Mouse (Mus musculus) lung, embryonic 16.5 days (tissue): Measurements from ENCODE around the gene Pld1. TPM values are rescaled to one million over a fixed set of nuclear protein-coding genes. Genes with fewer than 3 reads are reported as not detected.

Source experiments
- ATAC-seq: fragments of 200-750 bp; cut with Nextera tagmentation; 2 replicates; pipeline ENCODE4 v1.8.0; 2017; ENCODE audit warnings: low read depth, mild to moderate bottlenecking, moderate library complexity
- H3K27ac ChIP-seq: fragments of 300-500 bp; sonication (generic); 2 replicates; pipeline ENCODE4 v1.5.1; 2014; ENCODE audit warnings: mild to moderate bottlenecking, control low read depth, low read length
- H3K27me3 ChIP-seq: fragments of 300-500 bp; sonication (generic); 2 replicates; pipeline ENCODE4 v1.6.1; 2014; ENCODE audit warnings: low read depth, low read length, mixed read lengths; ENCODE audit not compliant: control insufficient read depth, insufficient read depth
- H3K36me3 ChIP-seq: fragments of 300-500 bp; sonication (generic); 2 replicates; pipeline ENCODE4 v1.6.1; 2014; ENCODE audit warnings: low read length; ENCODE audit not compliant: control insufficient read depth, insufficient read depth
- H3K4me1 ChIP-seq: fragments of 300-500 bp; sonication (generic); replicated peaks from 2 replicates; pipeline ENCODE4 v1.6.1; 2014; ENCODE audit warnings: low read length, mixed read lengths; ENCODE audit not compliant: control insufficient read depth, insufficient read depth
- H3K4me2 ChIP-seq: fragments of 300-500 bp; sonication (generic); 2 replicates; pipeline ENCODE4 v1.6.1; 2014; ENCODE audit warnings: low read depth, low read length, control low read depth
- H3K4me3 ChIP-seq: fragments of 300-500 bp; sonication (generic); 2 replicates; pipeline ENCODE4 v1.5.1; 2014; ENCODE audit warnings: mild to moderate bottlenecking, low read length, control low read depth
- H3K9ac ChIP-seq: fragments of 300-500 bp; sonication (generic); 2 replicates; pipeline ENCODE4 v1.6.1; 2014; ENCODE audit warnings: low read length, control low read depth
- H3K9me3 ChIP-seq: fragments of 300-500 bp; sonication (generic); 2 replicates; pipeline ENCODE4 v1.6.1; 2016; ENCODE audit warnings: low read length; ENCODE audit not compliant: control insufficient read depth
- WGBS: fragments of 180-500 bp; shearing (Covaris S2); extraction: QIAGEN DNeasy Blood & Tissue Kit; methylation state at CpG from one replicate; pipeline ENCODE4 v1.1.7; 2014; 5-methylcytosine and 5-hydroxymethylcytosine counted together
- polyA plus RNA-seq: library from polyadenylated mRNA; unstranded; fragments of >200 nt; fragmentation: Nextera tagmentation; extraction: Ambion mirVana; gene quantifications from 2 replicates; pipeline ENCODE4 v1.2.1, GENCODE M21; 2015

Pld1 gene
- polyA plus RNA-seq, 1 experiment from 2014 or later: 11.5 TPM

GRCm38 (mm10) chr3:27959221-27959620, 20.7 kb downstream of the Pld1 start:
- no peak overlapping the region for H3K4me3 ChIP-seq
- no peak for ATAC-seq
- no peaks in the 10 kb centered on the region for H3K27me3 ChIP-seq
- no peaks in the 10 kb centered on the region for H3K4me1 ChIP-seq
- H3K27ac ChIP-seq: no peak overlapping the region
- 84% methylated on average over 6 of the region's 6 CpGs for WGBS
- H3K4me2 ChIP-seq: no peak overlapping the region
- no peaks in the 10 kb centered on the region for H3K36me3 ChIP-seq
- H3K9ac ChIP-seq: no peak overlapping the region
- no peaks in the 10 kb centered on the region for H3K9me3 ChIP-seq

- H3K27ac ChIP-seq: no peak overlapping the region
- H3K9me3 ChIP-seq: no peaks in the 10 kb centered on the region
- no peaks in the 10 kb centered on the region for H3K36me3 ChIP-seq
- H3K4me1 ChIP-seq: no peaks in the 10 kb centered on the region
- no peak for ATAC-seq
- WGBS: 71% methylated on average over 3 of the region's 3 CpGs
- H3K9ac ChIP-seq: no peak overlapping the region
- H3K4me2 ChIP-seq: no peak overlapping the region
- H3K27me3 ChIP-seq: no peaks in the 10 kb centered on the region
- H3K4me3 ChIP-seq: no peak overlapping the region
Measured at GRCm38 (mm10) chr3:27961162-27961561, 22.7 kb downstream of the Pld1 start.

GRCm38 (mm10) chr3:27963795-27964201, 25.3 kb downstream of the Pld1 start:
- H3K9me3 ChIP-seq: no peaks in the 10 kb centered on the region
- no peaks in the 10 kb centered on the region for H3K27me3 ChIP-seq
- 31% methylated on average over 6 of the region's 6 CpGs for WGBS

GRCm38 (mm10) chr3:27968671-27969070, 30.2 kb downstream of the Pld1 start:
- no peaks in the 10 kb centered on the region for H3K36me3 ChIP-seq
- no peaks in the 10 kb centered on the region for H3K27me3 ChIP-seq
- H3K9me3 ChIP-seq: no peaks in the 10 kb centered on the region
- no peak overlapping the region for H3K4me3 ChIP-seq
- ATAC-seq: no peak
- no peak overlapping the region for H3K4me2 ChIP-seq
- H3K27ac ChIP-seq: no peak overlapping the region
- no peak overlapping the region for H3K9ac ChIP-seq
- H3K4me1 ChIP-seq: no peaks in the 10 kb centered on the region
- WGBS: 84% methylated on average over 8 of the region's 8 CpGs

More at GRCm38 (mm10) chr3:27963795-27964201, 25.3 kb downstream of the Pld1 start:
- no peaks in the 10 kb centered on the region for H3K4me1 ChIP-seq
- H3K4me2 ChIP-seq: no peak overlapping the region
- 0 out of 2 replicates have a peak, but pooled peaks have one; percentile 28 for ATAC-seq
- H3K9ac ChIP-seq: no peak overlapping the region
- H3K4me3 ChIP-seq: no peak overlapping the region
- no peak overlapping the region for H3K27ac ChIP-seq
- no peaks in the 10 kb centered on the region for H3K36me3 ChIP-seq

GRCm38 (mm10) chr3:27973936-27974335, 35.4 kb downstream of the Pld1 start:
- ATAC-seq: no peak
- WGBS: 85% methylated on average over 7 of the region's 7 CpGs
- H3K27me3 ChIP-seq: no peaks in the 10 kb centered on the region

GRCm38 (mm10) chr3:27974981-27975380, 36.5 kb downstream of the Pld1 start:
- Histone ChIP-seq H3K27me3 (no peaks in the 10 kb centered on the region), H3K27ac (no peak overlapping the region), H3K4me2 (no peak overlapping the region), H3K9me3 (no peaks in the 10 kb centered on the region), H3K4me3 (no peak overlapping the region), H3K9ac (no peak overlapping the region), H3K4me1 (peaks cover 3% of the 10 kb centered on the region; the same call in 1 of the 2 replicates), H3K36me3 (no peaks in the 10 kb centered on the region)
- no peak for ATAC-seq
- 92% methylated on average over 3 of the region's 3 CpGs for WGBS

More at GRCm38 (mm10) chr3:27973936-27974335, 35.4 kb downstream of the Pld1 start:
- no peak overlapping the region for H3K4me3 ChIP-seq
- no peak overlapping the region for H3K4me2 ChIP-seq
- peaks cover 3% of the 10 kb centered on the region; the same call in 1 of the 2 replicates for H3K4me1 ChIP-seq
- no peak overlapping the region for H3K9ac ChIP-seq
- H3K36me3 ChIP-seq: no peaks in the 10 kb centered on the region
- no peak overlapping the region for H3K27ac ChIP-seq
- no peaks in the 10 kb centered on the region for H3K9me3 ChIP-seq

GRCm38 (mm10) chr3:27976931-27977544, 38.5 kb downstream of the Pld1 start:
- H3K9ac ChIP-seq: no peak overlapping the region
- no peaks in the 10 kb centered on the region for H3K36me3 ChIP-seq
- peaks cover 3% of the 10 kb centered on the region; the same call in 1 of the 2 replicates for H3K4me1 ChIP-seq
- 67% methylated on average over 9 of the region's 10 CpGs for WGBS
- no peaks in the 10 kb centered on the region for H3K27me3 ChIP-seq
- ATAC-seq: peak; percentile 73
- no peaks in the 10 kb centered on the region for H3K9me3 ChIP-seq
- H3K4me3 ChIP-seq: no peak overlapping the region
- no peak overlapping the region for H3K27ac ChIP-seq
- no peak overlapping the region for H3K4me2 ChIP-seq

- Histone ChIP-seq H3K4me2 (no peak overlapping the region), H3K9ac (no peak overlapping the region), H3K27me3 (no peaks in the 10 kb centered on the region), H3K36me3 (no peaks in the 10 kb centered on the region), H3K4me1 (peaks cover 4% of the 10 kb centered on the region), H3K27ac (no peak overlapping the region), H3K9me3 (no peaks in the 10 kb centered on the region), H3K4me3 (no peak overlapping the region)
- ATAC-seq: no peak
- WGBS: 63% methylated on average over 9 of the region's 9 CpGs
Measured at GRCm38 (mm10) chr3:27978030-27978723, 39.7 kb downstream of the Pld1 start.

GRCm38 (mm10) chr3:27981591-27981990, 43.1 kb downstream of the Pld1 start:
- ATAC-seq: no peak
- H3K36me3 ChIP-seq: no peaks in the 10 kb centered on the region
- no peak overlapping the region for H3K4me3 ChIP-seq
- H3K9ac ChIP-seq: no peak overlapping the region
- H3K4me2 ChIP-seq: no peak overlapping the region
- no peaks in the 10 kb centered on the region for H3K27me3 ChIP-seq
- WGBS: 66% methylated on average over 4 of the region's 4 CpGs
- peaks cover 10% of the 10 kb centered on the region for H3K4me1 ChIP-seq
- H3K9me3 ChIP-seq: no peaks in the 10 kb centered on the region
- no peak overlapping the region for H3K27ac ChIP-seq
